In the genomic region with DNA sequence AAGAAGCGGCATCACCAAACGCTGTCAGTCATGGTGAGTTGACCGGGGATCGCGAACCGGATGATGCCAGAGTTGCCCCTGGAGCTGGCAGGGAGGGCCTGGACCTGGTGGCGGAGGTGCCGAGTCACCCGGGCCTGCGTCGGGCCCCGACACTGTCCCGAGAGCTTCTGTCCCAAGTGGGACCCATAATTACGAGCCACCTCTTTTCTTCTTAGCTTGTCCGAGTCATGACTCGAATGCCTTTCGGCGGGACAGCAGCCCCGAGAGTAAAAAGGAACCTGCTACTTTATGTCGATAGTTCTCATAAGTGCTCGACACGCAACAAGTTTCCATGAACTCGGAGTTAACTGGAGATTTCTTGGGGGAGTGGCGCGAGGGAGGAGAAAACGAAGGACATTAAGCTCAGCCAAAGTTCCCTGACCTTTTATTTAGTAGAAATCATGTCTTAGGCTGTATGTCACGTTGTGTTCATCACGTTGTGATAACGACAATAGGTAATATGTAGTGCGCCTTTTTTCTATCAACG, we compare ENCODE assay signal across 8 mouse cellular contexts. TPM values are rescaled to one million over a fixed set of nuclear protein-coding genes. Genes with fewer than 3 reads are reported as not detected.
DNase-seq lines count a peak whose midpoint lies in the region; ATAC-seq and TF ChIP-seq lines count a peak whose summit lies in the region.

No protein-coding gene starts in this region.

- 1% methylated on average over 31 of the region's 31 CpGs for WGBS in kidney, adult 2 months
- WGBS in hindbrain, embryonic 12.5 days = 2% methylated on average over 31 of the region's 31 CpGs
- WGBS in midbrain, embryonic 11.5 days = 3% methylated on average over 31 of the region's 31 CpGs

- H3K9ac ChIP-seq in hindbrain, embryonic 12.5 days = peak overlapping the region; percentile 87
- H3K9ac ChIP-seq in midbrain, embryonic 11.5 days (ENCODE audit: low read length) = peak overlapping the region; percentile 57

- no peak for TF ChIP-seq CTCF in kidney, adult 2 months (conservative IDR thresholded peaks at IDR 0.05; ENCODE audit: insufficient read depth, insufficient read length, low read depth, low read length)
- no peak for TF ChIP-seq CTCF in bone marrow macrophage, adult 2 months (IDR thresholded peaks at IDR 0.05; ENCODE audit: low read depth, low read length)

- no peaks in the 10 kb centered on the region for H3K9me3 ChIP-seq in hindbrain, embryonic 12.5 days (replicated peaks)
- no peaks in the 10 kb centered on the region for H3K9me3 ChIP-seq in midbrain, embryonic 11.5 days (ENCODE audit: control insufficient read depth, low read length)

- peak overlapping the region; percentile 82 for H3K4me2 ChIP-seq in hindbrain, embryonic 12.5 days (replicated peaks)
- peak overlapping the region; percentile 82 for H3K4me2 ChIP-seq in midbrain, embryonic 11.5 days

- TF ChIP-seq POLR2A in kidney, adult 2 months (IDR thresholded peaks at IDR 0.05; ENCODE audit: low read depth, low read length) = no peak
- no peak for TF ChIP-seq POLR2A in bone marrow macrophage, adult 2 months (IDR thresholded peaks at IDR 0.05; ENCODE audit: borderline replicate concordance, low read depth, low read length)

- ATAC-seq in hindbrain, embryonic 12.5 days (ENCODE audit: low FRiP score) = peak; percentile 65
- ATAC-seq in midbrain, embryonic 11.5 days (ENCODE audit: low FRiP score) = peak; percentile 66; the same call in 1 of the 2 replicates

- intact Hi-C loops in left cerebral cortex, postnatal 36 days (cut with DNase I) = loop anchor here (2.0 kb wide), 1 partner anchor 64 kb away; a partner anchor contains a TSS

- no peaks in the 10 kb centered on the region; the same call in 1 of the 2 replicates for H3K36me3 ChIP-seq in kidney, adult 2 months (ENCODE audit: control insufficient read depth, insufficient read depth, low read length)
- peaks cover 34% of the 10 kb centered on the region for H3K36me3 ChIP-seq in hindbrain, embryonic 12.5 days
- peaks cover 29% of the 10 kb centered on the region for H3K36me3 ChIP-seq in midbrain, embryonic 11.5 days (ENCODE audit: control insufficient read depth, insufficient read depth, low read length)

- no peak for DNase-seq in kidney, adult 2 months
- DNase-seq in kidney, postnatal 25 days = no peak
- DNase-seq in midbrain, embryonic 11.5 days (ENCODE audit: low spot score, missing footprints) = no peak
- no peak for DNase-seq in left cerebral cortex, postnatal 36 days (ENCODE audit: low spot score in 2 of 2)
- DNase-seq in gastrocnemius, postnatal 25 days = no peak
- DNase-seq in kidney, postnatal 14 days = no peak

- peak overlapping the region; percentile 74 for H3K27ac ChIP-seq in kidney, adult 2 months (ENCODE audit: insufficient read depth, low read depth, low read length)
- peak overlapping the region; percentile 76 for H3K27ac ChIP-seq in bone marrow macrophage, adult 2 months (ENCODE audit: insufficient read depth, low read depth, low read length)
- peak overlapping the region; percentile 50; the same call in 1 of the 2 replicates for H3K27ac ChIP-seq in hindbrain, embryonic 12.5 days
- H3K27ac ChIP-seq in midbrain, embryonic 11.5 days (ENCODE audit: low read depth, low read length) = no peak overlapping the region

- no peaks in the 10 kb centered on the region for H3K27me3 ChIP-seq in kidney, adult 2 months (replicated peaks; ENCODE audit: control insufficient read depth, insufficient read depth, low read length)
- no peaks in the 10 kb centered on the region for H3K27me3 ChIP-seq in hindbrain, embryonic 12.5 days
- H3K27me3 ChIP-seq in midbrain, embryonic 11.5 days (ENCODE audit: control insufficient read depth, insufficient read depth, low read length) = no peaks in the 10 kb centered on the region

- peaks cover 10% of the 10 kb centered on the region; the same call in 1 of the 2 replicates for H3K4me1 ChIP-seq in kidney, adult 2 months (ENCODE audit: control insufficient read depth, insufficient read depth, low read length)
- peaks cover 9% of the 10 kb centered on the region for H3K4me1 ChIP-seq in bone marrow macrophage, adult 2 months (ENCODE audit: control insufficient read depth, insufficient read depth, low read length)
- peaks cover 18% of the 10 kb centered on the region for H3K4me1 ChIP-seq in hindbrain, embryonic 12.5 days
- peaks cover 9% of the 10 kb centered on the region for H3K4me1 ChIP-seq in midbrain, embryonic 11.5 days (ENCODE audit: control insufficient read depth, insufficient read depth, low read length)

- H3K4me3 ChIP-seq in kidney, adult 2 months (ENCODE audit: insufficient read depth, low read depth, low read length) = peak overlapping the region; percentile 98
- peak overlapping the region; percentile 96 for H3K4me3 ChIP-seq in bone marrow macrophage, adult 2 months (ENCODE audit: insufficient read depth, low read length)
- peak overlapping the region; percentile 84 for H3K4me3 ChIP-seq in hindbrain, embryonic 12.5 days
- peak overlapping the region; percentile 67 for H3K4me3 ChIP-seq in midbrain, embryonic 11.5 days (ENCODE audit: low read depth, low read length)

RNA-seq across cellular contexts. Expression of a gene that starts 0.7 kb away (rescaled TPM):
- polyA plus RNA-seq in kidney, adult 2 months (2012; rRNA removed) = 2.2 and 3.6 TPM in 2 replicates
- polyA plus RNA-seq in bone marrow macrophage, adult 2 months (2012; ENCODE audit: insufficient read depth, insufficient read length, missing spikeins) = 7.7 and 9.7 TPM in 2 replicates
- 27.3 and 28.1 TPM in 2 replicates for polyA plus RNA-seq in hindbrain, embryonic 12.5 days (2016; fragmentation: Nextera tagmentation; extraction: Ambion mirVana)
- 58.1 and 61.7 TPM in 2 replicates for polyA plus RNA-seq in midbrain, embryonic 11.5 days (2014; fragmentation: Nextera tagmentation; extraction: Ambion mirVana)
- 1 to 10 TPM; 1.5 to 2.2 TPM for total RNA-seq in left cerebral cortex, postnatal 36 days (2021)
- total RNA-seq in gastrocnemius, postnatal 25 days (2021) = 1 to 10 TPM; 2.3 to 2.5 TPM

RNA-seq across cellular contexts. Expression of a gene that starts 0.9 kb away (rescaled TPM):
- 29.3 and 32.3 TPM in 2 replicates for polyA plus RNA-seq in kidney, adult 2 months (2012; rRNA removed)
- 46.6 and 61.5 TPM in 2 replicates for polyA plus RNA-seq in bone marrow macrophage, adult 2 months (2012; ENCODE audit: insufficient read depth, insufficient read length, missing spikeins)
- 96.5 and 115 TPM in 2 replicates for polyA plus RNA-seq in hindbrain, embryonic 12.5 days (2016; fragmentation: Nextera tagmentation; extraction: Ambion mirVana)
- polyA plus RNA-seq in midbrain, embryonic 11.5 days (2014; fragmentation: Nextera tagmentation; extraction: Ambion mirVana) = 72.2 and 87.9 TPM in 2 replicates
- 10 to 100 TPM; 77.2 to 94.9 TPM for total RNA-seq in left cerebral cortex, postnatal 36 days (2021)
- 10 to 100 TPM; 38.9 to 39.8 TPM for total RNA-seq in gastrocnemius, postnatal 25 days (2021)

RNA-seq across cellular contexts. Expression of a gene that starts 23.9 kb away (rescaled TPM):
- 52.5 and 56.0 TPM in 2 replicates for polyA plus RNA-seq in kidney, adult 2 months (2012; rRNA removed)
- polyA plus RNA-seq in bone marrow macrophage, adult 2 months (2012; ENCODE audit: insufficient read depth, insufficient read length, missing spikeins) = 15.1 and 15.5 TPM in 2 replicates
- polyA plus RNA-seq in hindbrain, embryonic 12.5 days (2016; fragmentation: Nextera tagmentation; extraction: Ambion mirVana) = 28.4 and 32.7 TPM in 2 replicates
- polyA plus RNA-seq in midbrain, embryonic 11.5 days (2014; fragmentation: Nextera tagmentation; extraction: Ambion mirVana) = 16.1 TPM in 2 replicates
- total RNA-seq in left cerebral cortex, postnatal 36 days (2021) = 10 to 100 TPM; 28.2 to 30.6 TPM
- 10 to 100 TPM; 17.3 to 17.8 TPM for total RNA-seq in gastrocnemius, postnatal 25 days (2021)

RNA-seq across cellular contexts. Expression of a gene that starts 23.9 kb away (rescaled TPM):
- 0.27 TPM in 1 of 2 replicates, not detected in the other for polyA plus RNA-seq in kidney, adult 2 months (2012; rRNA removed)
- polyA plus RNA-seq in bone marrow macrophage, adult 2 months (2012; ENCODE audit: insufficient read depth, insufficient read length, missing spikeins) = not detected in 2 replicates
- not detected in 2 replicates for polyA plus RNA-seq in hindbrain, embryonic 12.5 days (2016; fragmentation: Nextera tagmentation; extraction: Ambion mirVana)
- not detected in 2 replicates for polyA plus RNA-seq in midbrain, embryonic 11.5 days (2014; fragmentation: Nextera tagmentation; extraction: Ambion mirVana)
- 1 to 10 TPM; 8.5 to 9.9 TPM for total RNA-seq in left cerebral cortex, postnatal 36 days (2021)
- total RNA-seq in gastrocnemius, postnatal 25 days (2021) = 1 to 10 TPM; 1.3 to 2.3 TPM

RNA-seq across cellular contexts. Expression of a gene that starts 35.8 kb away (rescaled TPM):
- 28.1 and 33.6 TPM in 2 replicates for polyA plus RNA-seq in kidney, adult 2 months (2012; rRNA removed)
- polyA plus RNA-seq in bone marrow macrophage, adult 2 months (2012; ENCODE audit: insufficient read depth, insufficient read length, missing spikeins) = not detected in 2 replicates
- polyA plus RNA-seq in hindbrain, embryonic 12.5 days (2016; fragmentation: Nextera tagmentation; extraction: Ambion mirVana) = 30.0 and 35.1 TPM in 2 replicates
- polyA plus RNA-seq in midbrain, embryonic 11.5 days (2014; fragmentation: Nextera tagmentation; extraction: Ambion mirVana) = 28.5 and 30.3 TPM in 2 replicates
- 10 to 100 TPM; 48.3 to 60.6 TPM for total RNA-seq in left cerebral cortex, postnatal 36 days (2021)
- total RNA-seq in gastrocnemius, postnatal 25 days (2021) = 10 to 100 TPM in 1 of 2 experiments, 1 to 10 TPM in 1; 7.4 to 13.9 TPM
